Mouse (Mus musculus): Measurements from ENCODE around the gene Tefm.
A peak's percentile ranks its signal among the peaks of the same experiment; 100 is the strongest.

Gene Tefm

DNA sequence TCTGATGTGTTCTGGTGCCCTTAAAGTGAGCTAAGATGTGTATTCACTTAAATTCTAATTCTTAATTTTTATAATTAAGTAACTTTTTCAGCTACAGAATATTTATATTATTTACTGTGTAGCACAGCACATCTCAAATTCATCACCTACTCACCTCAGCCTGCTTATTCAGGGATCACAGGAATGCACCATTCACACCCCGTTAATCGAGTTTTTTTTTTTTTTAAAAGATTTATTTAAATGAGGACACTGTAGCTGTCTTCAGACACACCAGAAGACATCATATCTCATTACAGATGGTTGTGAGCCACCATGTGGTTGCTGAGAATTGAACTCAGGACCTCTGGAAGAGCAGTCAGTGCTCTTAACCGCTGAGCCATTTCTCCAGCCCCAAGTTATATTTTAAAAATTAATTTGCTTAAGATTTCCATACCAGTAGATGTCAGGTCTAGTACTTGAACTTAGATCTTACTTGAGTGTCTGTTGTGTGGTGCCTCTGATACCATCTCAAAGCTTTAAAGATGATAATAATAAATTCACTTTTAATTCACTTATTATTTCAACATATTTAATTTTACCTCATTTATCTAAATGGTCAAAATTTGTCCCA is 51.3 kb downstream of the Tefm start:
- DNase-seq (ENCODE audit: low spot score) = no peak

DNA sequence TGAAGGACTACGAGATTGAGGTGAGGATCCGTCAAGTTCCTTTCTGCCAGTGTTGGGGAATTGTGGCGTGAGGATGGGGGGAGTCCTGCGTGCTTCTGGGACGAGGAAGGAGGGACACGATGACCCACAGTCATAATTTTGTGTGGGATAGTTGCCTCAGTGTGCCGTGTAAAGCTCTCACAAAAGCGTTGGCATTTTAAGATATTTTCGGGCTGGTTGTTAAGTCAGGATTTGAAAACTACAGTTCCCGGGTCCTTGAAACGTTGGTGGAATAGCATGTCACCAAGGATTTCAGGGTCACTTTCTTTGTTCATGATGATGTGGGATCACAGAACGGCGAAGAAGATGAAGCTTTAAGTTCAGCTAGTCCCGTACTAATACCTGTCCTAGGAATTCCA is 52.2 kb downstream of the Tefm start:
- no peak for DNase-seq (ENCODE audit: low spot score)

- DNase-seq (ENCODE audit: low spot score) = peak; percentile 93
Observed at GRCm38 (mm10) chr11:80088917-80089816, 52.8 kb downstream of the Tefm start, which contains the start of gene Atad5. Atad5 (plus strand) TSS chr11:80089400.

- DNase-seq (ENCODE audit: low spot score) = peak; percentile 95
Observed at GRCm38 (mm10) chr11:80086844-80087243, 55.1 kb downstream of the Tefm start.
